Mouse (Mus musculus) Muller cell, postnatal 12 days (primary cell): Measurements from ENCODE around the gene Fam107a.

Experiments
- DNase-seq: peaks from one replicate; pipeline ENCODE4 v3.0.0-alpha.2; 2015; ENCODE audit errors: inconsistent ontology term

The Fam107a gene

DNA sequence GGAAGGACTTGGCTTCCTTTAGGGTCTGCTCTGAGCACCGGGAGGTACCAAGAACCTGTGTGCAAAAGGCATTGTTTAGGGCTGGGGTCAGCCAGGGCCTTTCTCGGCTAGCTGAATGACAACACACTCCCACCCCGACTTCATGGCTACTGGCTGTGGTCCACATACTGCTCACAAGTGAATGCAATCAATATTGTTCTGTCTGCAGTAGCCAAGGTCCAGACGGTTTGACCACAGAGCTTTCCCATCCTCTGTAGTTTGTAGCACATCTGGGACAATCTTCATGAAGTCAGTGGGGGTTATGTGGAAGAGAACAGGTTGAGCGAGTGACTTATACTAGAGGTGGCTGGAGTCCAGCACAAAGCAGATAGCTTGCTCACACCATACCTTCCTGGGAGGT lies 60.9 kb downstream of the Fam107a start:
- DNase-seq: no peak

DNA sequence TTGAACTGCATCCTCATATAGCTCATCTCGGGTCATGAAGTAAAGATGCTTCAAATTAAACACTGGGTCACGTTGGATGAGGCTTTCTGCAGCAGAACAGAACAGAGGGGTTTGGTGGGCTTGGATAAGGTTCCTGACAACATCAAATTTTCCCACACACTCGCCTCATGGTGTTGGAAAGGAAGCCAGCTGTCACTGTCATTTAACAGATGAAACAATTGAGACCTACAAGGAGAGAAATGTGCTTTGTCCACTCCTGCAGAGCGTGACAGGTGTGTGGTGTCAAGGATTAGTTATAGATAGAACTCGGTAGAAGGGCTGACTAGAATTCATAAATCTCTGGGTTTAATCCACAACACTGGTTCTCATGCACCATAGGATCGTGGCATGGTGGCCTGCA lies 61.8 kb downstream of the Fam107a start:
- DNase-seq: no peak

DNA sequence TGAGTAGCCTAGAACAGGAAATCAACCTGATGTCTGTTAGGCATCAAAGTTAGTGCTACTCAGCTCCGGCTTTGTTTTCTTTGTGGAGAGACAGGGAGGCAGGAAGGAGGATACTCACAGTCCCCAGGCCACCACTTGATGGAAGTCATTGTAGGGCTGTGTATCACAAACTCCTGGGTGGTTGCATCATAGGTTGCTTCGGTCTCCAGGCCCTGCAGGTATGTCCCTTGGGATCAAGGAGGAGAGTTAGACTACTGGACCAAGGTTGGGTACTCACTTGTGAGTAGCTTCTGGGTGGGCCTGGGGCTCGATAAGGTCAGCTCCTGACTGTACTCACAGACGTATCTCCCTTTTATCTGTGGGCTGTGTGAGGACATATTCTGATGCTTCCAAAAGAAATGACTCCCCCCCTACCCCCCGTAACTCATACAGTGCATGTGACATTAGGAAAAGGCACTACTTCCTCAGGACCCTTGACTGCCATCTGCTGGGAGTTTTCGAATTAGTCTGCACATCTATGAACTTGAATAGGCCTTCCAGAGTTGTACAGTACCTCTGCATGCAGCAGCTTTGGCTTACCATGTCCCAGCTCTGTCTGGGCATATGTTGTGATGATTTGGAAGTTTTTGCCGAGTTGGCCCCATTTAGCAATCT lies 62.6 kb downstream of the Fam107a start:
- DNase-seq: no peak

DNA sequence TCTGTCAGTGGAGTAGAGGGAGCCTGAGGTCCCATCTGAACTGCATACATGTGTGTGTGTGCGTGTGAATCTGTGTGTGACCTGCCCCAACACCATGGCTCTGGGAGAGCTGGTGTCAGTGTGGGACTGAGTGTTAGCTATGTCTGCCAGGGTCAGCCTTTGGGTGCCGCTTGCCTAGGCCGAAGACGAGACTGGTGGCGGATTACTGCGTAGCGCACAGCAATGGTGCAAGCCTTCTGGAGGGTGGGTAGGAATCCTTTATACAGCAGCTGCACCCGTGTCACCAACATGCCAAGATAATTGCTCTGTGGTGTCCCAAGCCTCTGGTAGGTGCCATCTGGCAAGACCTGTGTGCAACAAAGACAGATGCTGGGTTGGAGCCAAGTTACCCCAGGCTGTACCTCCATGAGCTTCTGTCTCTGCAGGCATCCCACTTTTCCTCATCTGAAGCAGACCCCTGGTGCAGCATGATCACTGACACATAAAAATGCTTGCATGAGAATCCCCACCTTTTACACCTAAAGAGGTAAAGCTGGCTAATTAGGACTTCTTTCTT lies 66.4 kb downstream of the Fam107a start:
- no peak for DNase-seq

DNA sequence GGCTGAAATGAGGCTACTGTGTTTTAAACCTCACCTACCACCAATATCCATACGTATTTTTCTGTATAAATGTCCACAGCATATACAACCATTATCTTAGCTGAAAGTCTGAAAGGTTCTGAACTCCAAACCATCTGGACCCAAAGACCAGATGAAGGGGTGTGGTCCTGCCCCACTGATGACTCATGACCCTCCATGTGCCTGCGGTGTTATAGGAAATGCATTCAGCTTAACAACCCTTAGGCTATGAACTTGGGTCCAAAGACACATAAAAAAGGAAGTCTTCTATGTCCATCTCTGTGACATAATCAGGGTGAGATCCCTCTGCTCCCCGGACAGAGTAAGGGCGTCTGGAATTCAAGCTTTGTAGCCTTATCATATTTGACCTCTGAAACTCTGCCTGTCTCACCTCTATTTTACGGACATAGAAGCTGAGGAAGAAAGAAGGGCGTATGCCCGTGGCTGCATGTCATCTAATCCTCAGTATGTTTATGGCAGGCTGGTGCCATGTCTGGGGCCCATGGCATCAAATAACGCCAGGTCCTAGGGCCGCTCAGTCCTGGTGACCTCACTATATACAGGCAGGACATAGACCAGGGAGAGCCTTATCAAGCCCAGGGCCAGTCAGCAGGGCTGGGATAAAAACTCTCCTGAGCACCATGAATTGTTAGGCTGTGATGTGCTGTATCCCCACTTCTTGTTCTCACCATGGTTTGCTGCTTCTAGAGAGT lies 67.5 kb downstream of the Fam107a start:
- no peak for DNase-seq

DNA sequence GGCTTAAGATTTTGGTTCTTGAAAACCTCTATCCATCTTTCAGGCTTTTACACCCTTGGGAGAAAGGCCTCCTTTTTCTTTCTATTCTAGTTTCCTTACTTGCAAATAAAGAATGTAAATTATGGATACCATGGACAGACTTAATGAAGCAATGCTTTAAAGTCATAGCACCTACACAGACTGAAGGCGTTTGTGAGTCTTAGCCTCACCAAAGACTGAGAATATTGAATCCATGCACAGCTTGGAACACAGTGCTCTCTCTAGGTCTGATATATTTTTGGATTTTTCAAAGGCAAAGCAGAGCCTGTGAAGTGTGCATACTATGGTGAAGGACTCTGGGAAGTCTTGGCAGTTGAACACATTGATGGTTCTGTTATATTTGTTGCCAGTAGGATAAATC lies 68.6 kb downstream of the Fam107a start:
- no peak for DNase-seq

DNA sequence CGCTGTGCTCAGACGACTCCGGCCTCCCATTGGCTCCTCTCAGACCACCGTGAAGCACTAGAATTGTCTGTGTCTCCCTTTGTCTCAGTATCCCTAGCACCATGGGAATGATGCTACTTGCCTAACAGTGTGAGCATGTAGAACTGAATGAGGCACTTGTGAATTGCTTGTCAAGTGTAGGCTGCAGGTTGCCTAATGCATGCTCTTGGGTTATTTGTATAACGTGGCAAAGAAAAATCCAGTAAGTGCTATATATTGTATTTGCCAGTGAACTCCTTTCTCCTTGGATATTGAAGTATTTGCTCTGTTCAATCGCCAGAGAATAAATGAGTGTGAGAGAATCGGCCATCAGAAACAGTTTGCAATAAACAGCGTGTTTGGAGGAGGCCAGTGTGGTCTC lies 70.9 kb downstream of the Fam107a start:
- no peak for DNase-seq
